Mouse (Mus musculus): Measurements from ENCODE around the gene Gm21964. TPM values are rescaled to one million over a fixed set of nuclear protein-coding genes. Genes with fewer than 3 reads are reported as not detected.

Gm21964 gene
- not detected in 2 replicates for polyA plus RNA-seq (2012; rRNA removed)

GRCm38 (mm10) chr8:110100907-110101306 lies at the start of gene Gm21964:
Gm21964 (plus strand) TSS chr8:110101207.
- H3K4me3 ChIP-seq (ENCODE audit: insufficient read depth, low read length): no peak within 1 kb of the TSS
- H3K4me1 ChIP-seq (ENCODE audit: control insufficient read depth, insufficient read depth, low read length): no peaks in the 10 kb centered on the region
- no peak for TF ChIP-seq CTCF (IDR thresholded peaks at IDR 0.05; ENCODE audit: extremely low read depth, insufficient read depth, low read length)
- no peak for TF ChIP-seq POLR2A (IDR thresholded peaks at IDR 0.05; ENCODE audit: extremely low read depth, insufficient read depth, low read length)

DNA sequence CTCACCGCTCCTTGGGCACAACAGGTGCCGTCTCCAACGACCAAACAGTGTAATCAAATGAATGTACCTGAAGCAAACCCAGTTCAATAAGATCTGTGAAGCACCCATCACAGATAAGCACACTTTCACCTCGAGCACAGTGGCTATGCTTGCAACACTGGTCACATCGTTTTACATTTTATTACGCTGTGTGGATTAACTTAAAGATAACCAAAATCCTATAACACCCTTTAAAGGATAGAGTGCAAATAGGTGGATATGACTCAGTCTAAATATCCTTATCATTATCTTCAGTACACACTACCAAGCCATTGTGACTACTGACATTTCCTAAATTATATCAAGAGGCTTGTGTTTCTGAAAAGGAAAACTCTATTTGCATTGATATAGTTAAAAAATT lies 49.8 kb upstream of the Gm21964 start:
- no peak overlapping the region for H3K4me3 ChIP-seq (ENCODE audit: insufficient read depth, low read length)
- no peaks in the 10 kb centered on the region for H3K4me1 ChIP-seq (ENCODE audit: control insufficient read depth, insufficient read depth, low read length)
- TF ChIP-seq POLR2A (IDR thresholded peaks at IDR 0.05; ENCODE audit: extremely low read depth, insufficient read depth, low read length): no peak
- TF ChIP-seq CTCF (IDR thresholded peaks at IDR 0.05; ENCODE audit: extremely low read depth, insufficient read depth, low read length): no peak
- H3K27ac ChIP-seq (ENCODE audit: insufficient read depth, low read length): no peak overlapping the region

More at GRCm38 (mm10) chr8:110100907-110101306, at the start of gene Gm21964:
- no peak within 1 kb of the TSS for H3K27ac ChIP-seq (ENCODE audit: insufficient read depth, low read length)

GRCm38 (mm10) chr8:110058207-110058606 lies 42.8 kb upstream of the Gm21964 start:
- Histone ChIP-seq H3K27ac (ENCODE audit: insufficient read depth, low read length) (no peak overlapping the region), H3K4me1 (ENCODE audit: control insufficient read depth, insufficient read depth, low read length) (no peaks in the 10 kb centered on the region), H3K4me3 (ENCODE audit: insufficient read depth, low read length) (no peak overlapping the region)
- TF ChIP-seq POLR2A (IDR thresholded peaks at IDR 0.05; ENCODE audit: extremely low read depth, insufficient read depth, low read length) (no peak), CTCF (IDR thresholded peaks at IDR 0.05; ENCODE audit: extremely low read depth, insufficient read depth, low read length) (no peak)

GRCm38 (mm10) chr8:110064161-110064560 lies 36.8 kb upstream of the Gm21964 start:
- Histone ChIP-seq H3K4me1 (ENCODE audit: control insufficient read depth, insufficient read depth, low read length) (no peaks in the 10 kb centered on the region), H3K27ac (ENCODE audit: insufficient read depth, low read length) (no peak overlapping the region), H3K4me3 (ENCODE audit: insufficient read depth, low read length) (no peak overlapping the region)
- TF ChIP-seq POLR2A (IDR thresholded peaks at IDR 0.05; ENCODE audit: extremely low read depth, insufficient read depth, low read length) (no peak), CTCF (IDR thresholded peaks at IDR 0.05; ENCODE audit: extremely low read depth, insufficient read depth, low read length) (no peak)

- Histone ChIP-seq H3K4me1 (ENCODE audit: control insufficient read depth, insufficient read depth, low read length) (no peaks in the 10 kb centered on the region), H3K27ac (ENCODE audit: insufficient read depth, low read length) (no peak overlapping the region), H3K4me3 (ENCODE audit: insufficient read depth, low read length) (no peak overlapping the region)
- no peak for TF ChIP-seq CTCF (IDR thresholded peaks at IDR 0.05; ENCODE audit: extremely low read depth, insufficient read depth, low read length)
- TF ChIP-seq POLR2A (IDR thresholded peaks at IDR 0.05; ENCODE audit: extremely low read depth, insufficient read depth, low read length): no peak
These were observed 36.2 kb upstream of the Gm21964 start for GRCm38 (mm10) chr8:110064606-110065365.

DNA sequence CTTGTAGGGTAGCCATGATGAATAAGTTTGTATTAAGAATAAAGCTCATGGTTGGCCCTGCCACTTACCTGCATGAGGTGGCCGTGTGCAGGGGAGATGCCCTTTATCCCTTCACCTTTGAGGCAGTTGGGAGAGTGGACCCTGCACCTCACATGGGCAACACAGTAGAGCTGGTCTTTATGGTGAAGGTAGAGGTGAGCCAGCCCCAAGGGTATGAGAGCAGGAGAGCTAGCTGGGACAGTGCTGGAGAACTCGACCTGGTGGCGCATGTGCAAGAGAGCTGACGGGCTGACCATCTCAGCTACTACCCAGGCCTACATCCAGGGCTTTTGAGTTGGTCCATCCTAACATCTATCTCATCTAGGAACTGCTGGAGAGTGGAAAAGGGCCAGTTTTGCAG lies 35.3 kb upstream of the Gm21964 start:
- Histone ChIP-seq H3K4me1 (ENCODE audit: control insufficient read depth, insufficient read depth, low read length) (no peaks in the 10 kb centered on the region), H3K4me3 (ENCODE audit: insufficient read depth, low read length) (no peak overlapping the region), H3K27ac (ENCODE audit: insufficient read depth, low read length) (no peak overlapping the region)
- TF ChIP-seq CTCF (IDR thresholded peaks at IDR 0.05; ENCODE audit: extremely low read depth, insufficient read depth, low read length) (no peak), POLR2A (IDR thresholded peaks at IDR 0.05; ENCODE audit: extremely low read depth, insufficient read depth, low read length) (no peak)

- TF ChIP-seq POLR2A (IDR thresholded peaks at IDR 0.05; ENCODE audit: extremely low read depth, insufficient read depth, low read length) (no peak), CTCF (IDR thresholded peaks at IDR 0.05; ENCODE audit: extremely low read depth, insufficient read depth, low read length) (no peak)
- H3K4me3 ChIP-seq (ENCODE audit: insufficient read depth, low read length): no peak overlapping the region
- no peaks in the 10 kb centered on the region for H3K4me1 ChIP-seq (ENCODE audit: control insufficient read depth, insufficient read depth, low read length)
- H3K27ac ChIP-seq (ENCODE audit: insufficient read depth, low read length): no peak overlapping the region
These were observed 31.3 kb upstream of the Gm21964 start for GRCm38 (mm10) chr8:110069706-110070105.

- TF ChIP-seq POLR2A (IDR thresholded peaks at IDR 0.05; ENCODE audit: extremely low read depth, insufficient read depth, low read length): no peak
- peak; percentile 98 for TF ChIP-seq CTCF (IDR thresholded peaks at IDR 0.05; ENCODE audit: extremely low read depth, insufficient read depth, low read length)
- H3K4me3 ChIP-seq (ENCODE audit: insufficient read depth, low read length): no peak overlapping the region
- no peaks in the 10 kb centered on the region for H3K4me1 ChIP-seq (ENCODE audit: control insufficient read depth, insufficient read depth, low read length)
- no peak overlapping the region for H3K27ac ChIP-seq (ENCODE audit: insufficient read depth, low read length)
These were observed 29.4 kb upstream of the Gm21964 start for GRCm38 (mm10) chr8:110071600-110071999.

- Histone ChIP-seq H3K27ac (ENCODE audit: insufficient read depth, low read length) (no peak overlapping the region), H3K4me3 (ENCODE audit: insufficient read depth, low read length) (no peak overlapping the region)
- TF ChIP-seq CTCF (IDR thresholded peaks at IDR 0.05; ENCODE audit: extremely low read depth, insufficient read depth, low read length) (no peak), POLR2A (IDR thresholded peaks at IDR 0.05; ENCODE audit: extremely low read depth, insufficient read depth, low read length) (no peak)
These were observed 26.5 kb upstream of the Gm21964 start for GRCm38 (mm10) chr8:110074496-110074895.

More at GRCm38 (mm10) chr8:110074496-110074895, 26.5 kb upstream of the Gm21964 start:
- no peaks in the 10 kb centered on the region for H3K4me1 ChIP-seq (ENCODE audit: control insufficient read depth, insufficient read depth, low read length)

Measured in cortical plate, adult 2 months (tissue).